ENCODE assay signal across 11 mouse cellular contexts in the genomic region with DNA sequence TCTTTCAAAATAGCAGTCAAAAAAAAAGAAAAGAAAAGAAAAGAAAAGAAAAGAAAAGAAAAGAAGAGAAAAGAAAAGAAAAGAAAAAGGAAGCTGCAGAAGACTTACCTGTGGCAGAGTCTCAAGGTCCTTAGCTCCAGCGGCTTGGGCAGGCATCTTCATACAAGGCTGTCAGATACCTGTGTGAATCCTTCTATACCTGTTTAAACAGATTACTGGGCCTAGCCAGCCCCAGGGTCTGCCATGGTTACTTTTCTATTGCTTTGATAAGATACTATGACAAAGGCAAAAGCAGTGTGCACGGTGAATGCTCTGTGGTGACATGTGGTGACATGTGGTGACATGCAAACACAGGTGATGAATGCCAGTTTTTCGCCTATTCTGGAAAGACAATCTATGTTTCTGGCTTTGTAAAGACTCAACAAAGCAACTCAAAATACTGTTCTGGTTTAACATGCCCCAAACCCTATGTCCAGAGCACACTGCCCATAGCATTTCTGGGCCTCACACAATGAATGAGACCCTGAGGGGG.
"Had no signal": no experiment of that assay in that cellular context is flagged by ENCODE, and none has a peak within 500 bp of the region (broad histone marks: within the 10 kb centered on the region; RNA-seq: fewer than 3 reads in every experiment).

No protein-coding gene starts in this region.

- H3K4me1 ChIP-seq: liver, embryonic 15.5 days; midbrain, embryonic 10.5 days; midbrain, embryonic 15.5 days had no signal

- H3K36me3 ChIP-seq: liver, embryonic 15.5 days; midbrain, embryonic 10.5 days; midbrain, embryonic 15.5 days had no signal

- H3K27me3 ChIP-seq: liver, embryonic 15.5 days; midbrain, embryonic 15.5 days had no signal

- DNase-seq: kidney, adult 9 months; kidney, postnatal 36 days; lung, adult 2 months; lung, postnatal 36 days; thymus, adult 18-20 months; thymus, postnatal 14 days had no signal

- H3K9me3 ChIP-seq: liver, embryonic 15.5 days; midbrain, embryonic 10.5 days; midbrain, embryonic 15.5 days had no signal

- H3K4me2 ChIP-seq: liver, embryonic 11.5 days; liver, embryonic 15.5 days; midbrain, embryonic 15.5 days had no signal

- ATAC-seq: midbrain, embryonic 15.5 days had no signal

- H3K4me3 ChIP-seq: liver, embryonic 15.5 days; midbrain, embryonic 10.5 days; midbrain, embryonic 15.5 days had no signal

- H3K9ac ChIP-seq: liver, embryonic 15.5 days; midbrain, embryonic 15.5 days had no signal

- H3K27ac ChIP-seq: kidney, postnatal 0 days; liver, embryonic 15.5 days; midbrain, embryonic 10.5 days; midbrain, embryonic 15.5 days had no signal
